Mouse (Mus musculus) induced T-regulatory cell, adult 2 months (primary cell): ENCODE measurements around the gene Ttf2.

Experiments used
- DNase-seq: peaks from one replicate; pipeline ENCODE4 v3.0.0-alpha.2; 2012; ENCODE audit warnings: low read depth

The Ttf2 gene

GRCm38 (mm10) chr3:100911498-100912213, 57.8 kb downstream of the Ttf2 start:
- DNase-seq = no peak

- no peak for DNase-seq
Measured at GRCm38 (mm10) chr3:100911026-100911425, 58.4 kb downstream of the Ttf2 start.

GRCm38 (mm10) chr3:100910621-100911020, 58.8 kb downstream of the Ttf2 start:
- no peak for DNase-seq

GRCm38 (mm10) chr3:100908594-100908993, 60.9 kb downstream of the Ttf2 start:
- DNase-seq = no peak

- DNase-seq = no peak
Measured at GRCm38 (mm10) chr3:100906916-100907315, 62.5 kb downstream of the Ttf2 start.

GRCm38 (mm10) chr3:100906128-100906527, 63.3 kb downstream of the Ttf2 start:
- no peak for DNase-seq

- no peak for DNase-seq
Measured at GRCm38 (mm10) chr3:100895500-100895899, 74.0 kb downstream of the Ttf2 start.

GRCm38 (mm10) chr3:100892383-100893335, 76.8 kb downstream of the Ttf2 start:
- DNase-seq = no peak

- no peak for DNase-seq
Measured at GRCm38 (mm10) chr3:100890406-100890805, 79.1 kb downstream of the Ttf2 start.

- DNase-seq = no peak
Measured at GRCm38 (mm10) chr3:100889234-100889633, 80.2 kb downstream of the Ttf2 start.
